21 mouse cellular contexts compared by ENCODE assay signal in the genomic region with DNA sequence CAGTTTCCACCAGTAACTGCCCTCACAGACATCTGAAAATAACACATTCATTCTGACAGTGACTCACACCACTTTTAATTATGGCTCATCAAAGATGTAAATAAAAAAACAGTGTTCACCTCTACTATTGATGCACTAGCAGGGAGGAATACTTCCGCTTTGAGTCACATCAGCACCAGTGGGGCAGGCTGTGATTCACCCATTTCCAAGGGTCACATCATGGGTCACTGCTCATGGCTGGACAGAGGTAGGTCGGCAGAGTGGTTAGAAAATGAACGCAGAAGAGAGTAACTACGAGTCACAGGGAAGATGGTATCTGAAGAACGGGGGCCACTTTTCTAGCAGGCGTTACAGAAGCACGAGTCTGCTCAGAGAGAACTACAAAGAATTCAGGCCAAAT.
DNase-seq lines count a peak whose midpoint lies in the region; ATAC-seq lines count a peak whose summit lies in the region.
"Had no signal": no experiment of that assay in that cellular context is flagged by ENCODE, and none has a peak within 500 bp of the region (broad histone marks: within the 10 kb centered on the region; RNA-seq: fewer than 3 reads in every experiment).

No protein-coding gene starts in this region.

- no peaks in the 10 kb centered on the region for H3K9me3 ChIP-seq in heart, embryonic 15.5 days (replicated peaks)
- H3K9me3 ChIP-seq: hindbrain, embryonic 12.5 days; midbrain, embryonic 13.5 days; neural tube, embryonic 12.5 days had no signal

- no peak for ATAC-seq in heart, embryonic 15.5 days (replicated peaks; ENCODE audit: insufficient number of reproducible peaks, insufficient read depth, low FRiP score, low read depth)
- 0 out of 2 replicates have a peak, but pooled peaks have one; percentile 9 for ATAC-seq in granulocyte monocyte progenitor cell, adult 5-6 weeks (replicated peaks; ENCODE audit: poor library complexity, severe bottlenecking)
- ATAC-seq in CD4-positive, CD25-positive, alpha-beta regulatory T cell, adult 4 months, result no peak
- ATAC-seq: forebrain, embryonic 14.5 days; midbrain, embryonic 13.5 days had no signal

- no peak for DNase-seq in heart, adult 18-20 months
- DNase-seq in 416B (ENCODE audit: low read depth), result peak; percentile 52
- DNase-seq in Muller cell, postnatal 12 days (ENCODE audit: inconsistent ontology term), result peak; percentile 72
- DNase-seq in spleen, adult 12 weeks (ENCODE audit: low spot score), result no peak
- DNase-seq in gastrocnemius, postnatal 14 days, result no peak
- DNase-seq: cerebellum, adult 8-10 months; heart, adult 2 months; kidney, adult 8-10 months; layer of hippocampus, postnatal 36 days; lung, adult 18-20 months; retina, postnatal 1 day; right cerebral cortex, postnatal 25 days had no signal

- no peaks in the 10 kb centered on the region for H3K27me3 ChIP-seq in heart, embryonic 15.5 days
- H3K27me3 ChIP-seq: hindbrain, embryonic 12.5 days; megakaryocyte, embryonic 14.5 days; midbrain, embryonic 13.5 days; neural tube, embryonic 12.5 days had no signal

- no peak overlapping the region for H3K4me3 ChIP-seq in heart, embryonic 15.5 days
- H3K4me3 ChIP-seq: heart, adult 2 months; hindbrain, embryonic 12.5 days; megakaryocyte, embryonic 14.5 days; midbrain, embryonic 13.5 days; neural tube, embryonic 12.5 days had no signal

- H3K27ac ChIP-seq in heart, embryonic 15.5 days, result 0 out of 2 replicates have a peak overlapping the region, but pooled peaks have one; percentile 31
- H3K27ac ChIP-seq: heart, adult 2 months; hindbrain, embryonic 12.5 days; midbrain, embryonic 13.5 days; neural tube, embryonic 12.5 days had no signal

- 75% methylated on average over 7 of the region's 7 CpGs for WGBS in heart, embryonic 15.5 days

- peaks cover 5% of the 10 kb centered on the region for H3K4me1 ChIP-seq in heart, embryonic 15.5 days (replicated peaks)
- H3K4me1 ChIP-seq: hindbrain, embryonic 12.5 days; midbrain, embryonic 13.5 days had no signal

- H3K9ac ChIP-seq in heart, embryonic 15.5 days, result no peak overlapping the region
- H3K9ac ChIP-seq: hindbrain, embryonic 12.5 days; midbrain, embryonic 13.5 days; neural tube, embryonic 12.5 days had no signal

- H3K4me2 ChIP-seq in heart, embryonic 15.5 days, result no peak overlapping the region
- H3K4me2 ChIP-seq: hindbrain, embryonic 12.5 days; liver, embryonic 11.5 days; midbrain, embryonic 13.5 days; neural tube, embryonic 12.5 days had no signal

- H3K36me3 ChIP-seq in heart, embryonic 15.5 days, result no peaks in the 10 kb centered on the region
- H3K36me3 ChIP-seq: hindbrain, embryonic 12.5 days; midbrain, embryonic 13.5 days; neural tube, embryonic 12.5 days had no signal

- intact Hi-C loops in gastrocnemius, postnatal 14 days (cut with DNase I; ENCODE audit: low total_unique reads), result no loop called here

Comparison
In these comparisons a context has a peak if more than half of its experiments do, and no peak if none do; other contexts are left out.
1. DNase-seq: peak in 416B (single experiment) and Muller cell, postnatal 12 days (single experiment); none in heart, adult 18-20 months (0 of 2), spleen, adult 12 weeks (single experiment) and gastrocnemius, postnatal 14 days (single experiment).